Mouse (Mus musculus) brain, embryonic 14.5 days (tissue): ENCODE data around the gene Vmn1r221.

Source experiments
- CTCF ChIP-seq: fragments of 200-500 bp; IDR thresholded peaks from 2 replicates; pipeline ENCODE4 v1.5.1; 2012; ENCODE audit warnings: inconsistent platforms, mild to moderate bottlenecking, moderate library complexity, borderline replicate concordance; ENCODE audit not compliant: insufficient read depth, insufficient read length; ENCODE audit errors: extremely low read depth
- POLR2A ChIP-seq: fragments of 200-500 bp; IDR thresholded peaks from 2 replicates; pipeline ENCODE4 v1.6.1; 2012; ENCODE audit warnings: mild to moderate bottlenecking, inconsistent platforms, borderline replicate concordance; ENCODE audit not compliant: poor library complexity, insufficient read depth, insufficient read length, severe bottlenecking; ENCODE audit errors: extremely low read depth

GRCm38 (mm10) chr13:23258546-23259048 lies 44.7 kb downstream of the Vmn1r221 start:
- no peak for TF ChIP-seq POLR2A
- TF ChIP-seq CTCF, result no peak
